Mouse (Mus musculus) C2C12 (cell line): ENCODE measurements around the gene Gas2l3.

Source experiments
- CEBPB ChIP-seq: IDR thresholded peaks from one replicate; pipeline ENCODE4 v1.6.1; 2011; ENCODE audit warnings: low read depth, mild to moderate bottlenecking, control low read depth, moderate library complexity
- CTCF ChIP-seq: IDR thresholded peaks from one replicate; pipeline ENCODE4 v1.5.1; 2011; ENCODE audit not compliant: control insufficient read depth, insufficient read depth, insufficient read length
- FOSL1 ChIP-seq: IDR thresholded peaks from one replicate; pipeline ENCODE4 v1.8.0; 2011; ENCODE audit warnings: mild to moderate bottlenecking, low read length; ENCODE audit not compliant: poor library complexity, insufficient read depth, severe bottlenecking
- MAX ChIP-seq: IDR thresholded peaks from one replicate; pipeline ENCODE4 v1.6.1; 2011; ENCODE audit warnings: mild to moderate bottlenecking, control low read depth
- MYOD1 ChIP-seq: IDR thresholded peaks from one replicate; pipeline ENCODE4 v1.6.1; 2011; ENCODE audit warnings: low read depth; ENCODE audit not compliant: control insufficient read depth, insufficient read length
- USF1 ChIP-seq: IDR thresholded peaks from one replicate; pipeline ENCODE4 v1.6.1; 2011; ENCODE audit warnings: low read depth, mild to moderate bottlenecking, control low read depth, moderate library complexity

GRCm38 (mm10) chr10:89484907-89485306 lies 41.1 kb upstream of the Gas2l3 start:
- TF ChIP-seq CTCF (no peak), USF1 (no peak), CEBPB (no peak), MAX (no peak), FOSL1 (no peak), MYOD1 (no peak)
